Mouse (Mus musculus) spleen, embryonic (tissue): Measurements from ENCODE around the gene Uap1l1.

Experiments used
- CTCF ChIA-PET: fragments of 350-600 bp; sonication (Branson Sonifier 250); formaldehyde crosslinking; loops from one replicate; lab custom pipeline; 2022; lab: Charles Lee

Uap1l1 gene

DNA sequence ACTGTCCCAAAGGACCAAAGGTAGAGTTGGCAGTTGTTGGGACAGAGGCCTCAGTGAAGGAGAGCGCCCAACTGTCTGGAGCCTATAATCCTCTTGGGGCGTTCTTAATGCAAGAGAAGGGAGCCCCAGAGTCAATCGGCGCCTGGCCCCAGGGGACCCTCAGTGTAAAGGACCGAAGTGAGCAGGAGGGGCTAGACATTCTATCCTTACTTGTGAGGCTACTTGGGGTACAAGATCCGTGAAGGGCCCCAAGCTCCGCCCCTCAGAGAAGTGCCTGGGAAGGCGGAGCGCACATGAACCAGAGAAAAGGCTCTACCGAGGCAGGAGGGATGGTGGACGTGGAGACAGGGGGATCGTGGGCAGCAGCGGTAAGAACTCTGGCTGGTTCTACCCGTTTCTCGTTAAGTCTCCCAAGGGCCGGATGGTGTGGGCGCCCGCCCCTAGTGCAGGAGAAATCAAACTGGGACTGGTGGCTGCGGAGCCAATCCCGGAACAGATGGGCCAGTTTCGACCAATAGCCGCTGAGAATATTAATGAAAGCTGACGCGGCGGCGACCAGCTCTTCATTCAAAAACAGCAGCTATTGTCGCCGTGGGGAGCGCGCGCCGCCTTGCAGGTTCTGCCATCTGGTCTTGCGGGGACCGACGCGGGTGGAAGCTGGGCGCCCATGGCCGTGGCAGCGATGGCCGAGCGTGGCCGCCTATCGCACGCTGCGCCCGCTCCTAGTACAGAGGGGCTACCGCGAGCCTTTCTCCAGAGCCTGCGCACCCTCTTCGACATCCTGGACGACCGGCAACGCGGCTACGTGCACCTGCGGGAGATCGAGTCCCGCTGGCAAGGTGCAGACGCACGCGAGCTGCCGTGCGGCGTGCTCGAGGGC is 6.5 kb upstream of the Uap1l1 start, which contains the start of gene Sapcd2:
Gene Sapcd2, plus strand, starts transcription at position 558 of the 880 bp plus-strand sequence.
- CTCF ChIA-PET = interaction anchor here (0.6 to 0.7 kb wide), 2 partner anchors 10 to 185 kb away, joined by 3 to 6 read pairs; no protein-coding TSS in a partner anchor

GRCm38 (mm10) chr2:25369996-25370395 is 4.5 kb upstream of the Uap1l1 start:
- CTCF ChIA-PET = no interaction called here

GRCm38 (mm10) chr2:25364761-25365090 is 756 bp downstream of the Uap1l1 start:
- CTCF ChIA-PET = interaction anchor here (0.6 kb wide), 1 partner anchor 132 kb away, joined by 3 read pairs; no protein-coding TSS in a partner anchor

GRCm38 (mm10) chr2:25364313-25364712 is 1.2 kb downstream of the Uap1l1 start:
- CTCF ChIA-PET = no interaction called here

GRCm38 (mm10) chr2:25363478-25364178 is 1.9 kb downstream of the Uap1l1 start:
- CTCF ChIA-PET = no interaction called here

DNA sequence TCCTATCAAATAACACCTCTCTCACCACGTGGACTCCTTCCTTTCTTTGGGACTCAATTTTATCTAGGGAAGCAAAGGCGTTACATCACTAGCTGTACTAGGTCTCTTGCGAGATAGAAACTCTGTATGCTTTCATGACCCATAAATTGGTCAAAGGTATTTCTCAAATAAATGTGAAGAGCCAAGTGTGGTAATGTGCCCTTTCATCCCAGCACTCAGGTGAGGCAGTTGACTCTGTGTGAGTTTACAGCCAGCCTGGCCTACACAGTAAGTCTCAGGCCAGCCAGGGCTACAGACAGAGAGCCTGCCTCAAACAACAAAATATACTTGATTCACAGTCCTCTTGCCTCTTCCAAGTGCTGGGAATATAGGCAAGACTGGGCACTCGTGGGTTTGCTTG is 5.6 kb downstream of the Uap1l1 start:
- CTCF ChIA-PET = no interaction called here

- CTCF ChIA-PET = no interaction called here
Measured at GRCm38 (mm10) chr2:25356208-25357079, 9.0 kb downstream of the Uap1l1 start, which contains the start of gene Dpp7. TSS of gene Dpp7 (minus strand) at chr2:25356359.

DNA sequence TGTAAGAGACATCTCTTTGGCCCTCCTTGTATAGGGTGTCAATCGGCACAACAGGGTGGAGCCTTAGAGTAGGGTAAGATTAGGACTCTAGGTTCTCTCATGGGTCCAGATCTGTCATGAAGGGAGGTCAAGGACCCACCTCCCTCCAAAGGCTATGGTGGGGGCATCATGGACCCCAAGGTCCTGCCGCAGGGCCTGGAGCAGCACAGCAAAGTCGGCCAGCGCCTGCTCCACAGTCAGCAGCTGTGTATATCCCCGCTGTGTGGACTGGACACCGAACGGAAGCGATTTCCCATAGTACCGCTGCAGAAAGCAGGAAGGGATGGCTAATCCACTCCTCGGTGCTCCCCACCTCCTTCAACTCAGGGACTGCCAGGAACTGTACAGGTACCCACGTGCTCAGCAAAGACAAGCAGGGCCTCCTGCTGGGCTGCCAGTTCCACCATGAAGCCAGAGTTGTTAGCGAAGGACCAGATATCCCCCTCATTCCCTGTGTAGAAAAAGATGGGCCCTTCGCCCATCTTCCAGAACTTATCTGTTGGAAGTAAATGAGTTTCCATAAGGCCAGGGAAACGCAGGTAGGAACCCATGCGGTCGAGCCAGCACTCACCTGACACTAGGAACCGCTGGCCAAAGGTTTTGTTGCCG is 9.9 kb downstream of the Uap1l1 start:
- CTCF ChIA-PET = no interaction called here

DNA sequence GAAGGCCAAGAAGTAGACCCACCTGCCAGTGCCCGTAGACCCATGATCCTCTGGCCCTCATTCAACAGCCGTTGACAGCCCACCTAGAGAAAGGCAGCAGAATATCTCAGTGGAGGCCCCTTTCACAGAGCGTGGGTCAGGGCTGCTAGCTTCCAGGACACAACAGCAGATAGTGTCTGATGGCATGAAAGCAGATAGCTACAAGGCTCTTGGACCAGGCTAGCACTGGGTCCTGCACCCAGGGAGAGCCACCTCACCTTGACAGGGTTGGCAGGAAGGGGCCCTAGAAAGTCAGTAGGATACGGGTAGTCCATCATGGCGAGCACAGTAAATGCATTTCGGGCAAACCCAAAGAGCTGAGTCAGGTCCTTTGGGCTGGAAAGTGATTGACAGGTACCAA is 11.3 kb downstream of the Uap1l1 start:
- CTCF ChIA-PET = no interaction called here

DNA sequence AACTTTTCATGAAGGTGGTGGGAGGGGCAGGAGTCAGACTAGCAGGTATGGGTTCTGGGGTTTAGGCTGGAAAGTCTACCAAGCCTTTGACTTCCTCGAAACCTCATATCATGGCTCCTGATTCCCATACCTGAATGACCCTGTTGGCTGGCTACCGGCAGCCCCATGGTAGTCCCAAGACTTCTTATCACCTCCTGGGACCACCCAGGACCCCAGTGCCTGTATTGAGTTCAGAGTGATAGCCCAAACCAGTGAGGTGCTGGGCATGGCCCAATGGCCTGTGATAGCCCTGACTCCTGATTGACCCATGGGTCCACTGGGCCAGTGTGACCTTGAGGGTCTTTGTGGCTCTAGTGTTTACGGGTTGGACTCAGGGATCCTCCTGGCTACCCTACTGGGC is 14.8 kb downstream of the Uap1l1 start:
- CTCF ChIA-PET = no interaction called here

- CTCF ChIA-PET = no interaction called here
Measured at GRCm38 (mm10) chr2:25349499-25349898, 16.0 kb downstream of the Uap1l1 start.

GRCm38 (mm10) chr2:25348162-25348561 is 17.3 kb downstream of the Uap1l1 start:
- CTCF ChIA-PET = interaction anchor here (1.0 kb wide), 1 partner anchor 12 kb away, joined by 5 read pairs; no protein-coding TSS in a partner anchor

DNA sequence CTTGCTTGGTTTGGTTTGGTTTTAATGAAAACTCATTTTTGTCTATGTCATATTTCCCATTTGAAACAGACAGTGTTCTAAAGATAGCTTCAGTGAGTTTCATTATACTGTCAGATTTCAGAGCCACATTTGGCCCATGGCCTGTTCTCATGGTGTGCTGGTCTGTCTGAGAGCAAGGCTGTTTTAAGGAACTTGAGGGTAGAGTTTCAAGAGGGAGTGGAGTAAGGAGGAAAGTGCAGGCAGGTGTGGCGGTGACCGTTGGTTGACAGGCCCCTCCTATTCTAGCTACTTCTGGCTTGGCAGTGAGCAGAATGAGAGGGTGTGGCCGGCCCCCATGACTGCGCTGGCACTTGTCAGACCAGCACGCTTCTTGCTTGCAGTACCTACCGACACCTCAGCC is 27.2 kb downstream of the Uap1l1 start:
- CTCF ChIA-PET = interaction anchor here (0.5 kb wide), 1 partner anchor 9 kb away, joined by 3 read pairs; no protein-coding TSS in a partner anchor

- CTCF ChIA-PET = no interaction called here
Measured at GRCm38 (mm10) chr2:25333569-25333968, 31.9 kb downstream of the Uap1l1 start.

DNA sequence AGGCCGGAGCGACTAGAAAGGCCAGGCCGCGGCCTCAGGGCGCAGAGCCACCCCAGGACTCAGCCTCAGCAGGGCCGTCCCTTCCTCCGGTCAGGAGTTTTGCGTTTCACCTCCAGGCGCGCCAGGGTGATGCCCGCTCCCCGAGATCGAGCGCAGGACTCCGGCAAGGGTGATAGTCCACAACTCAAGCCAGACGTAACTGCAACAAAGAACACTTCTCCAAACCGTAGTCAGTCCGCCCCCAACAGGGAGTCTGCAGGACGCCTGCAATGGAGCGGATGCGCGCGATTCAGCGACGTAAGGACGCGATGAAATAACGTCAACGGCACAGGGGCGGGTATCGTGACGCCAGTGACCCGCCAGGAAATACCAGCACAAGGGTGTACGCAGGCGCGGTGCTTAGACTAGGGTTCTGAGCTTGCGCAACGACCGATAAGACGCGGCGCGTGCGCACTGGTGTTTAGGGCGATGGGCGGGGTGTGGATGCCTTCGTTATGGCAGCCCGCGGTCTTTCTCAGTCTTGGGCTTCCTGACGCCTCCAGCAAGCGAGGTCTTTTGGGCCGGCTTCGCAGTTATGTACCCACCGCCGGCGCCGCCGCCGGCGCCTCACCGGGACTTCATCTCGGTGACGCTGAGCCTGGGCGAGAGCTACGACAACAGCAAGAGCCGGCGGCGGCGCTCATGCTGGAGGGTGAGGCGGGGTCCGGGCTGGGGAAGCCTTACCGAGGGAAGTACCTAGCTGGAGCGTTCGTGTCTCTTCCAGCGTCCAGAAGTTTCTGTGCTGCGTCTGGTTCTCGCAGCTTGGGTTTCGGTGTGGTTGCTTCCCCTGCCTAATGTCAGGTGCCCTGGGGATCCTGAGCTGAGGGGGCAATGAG is 33.0 kb downstream of the Uap1l1 start, which contains the start of gene Man1b1:
Gene Man1b1, plus strand, starts transcription at position 53 of the 875 bp plus-strand sequence.
- CTCF ChIA-PET = no interaction called here

GRCm38 (mm10) chr2:25331470-25331869 is 34.0 kb downstream of the Uap1l1 start:
- CTCF ChIA-PET = no interaction called here

DNA sequence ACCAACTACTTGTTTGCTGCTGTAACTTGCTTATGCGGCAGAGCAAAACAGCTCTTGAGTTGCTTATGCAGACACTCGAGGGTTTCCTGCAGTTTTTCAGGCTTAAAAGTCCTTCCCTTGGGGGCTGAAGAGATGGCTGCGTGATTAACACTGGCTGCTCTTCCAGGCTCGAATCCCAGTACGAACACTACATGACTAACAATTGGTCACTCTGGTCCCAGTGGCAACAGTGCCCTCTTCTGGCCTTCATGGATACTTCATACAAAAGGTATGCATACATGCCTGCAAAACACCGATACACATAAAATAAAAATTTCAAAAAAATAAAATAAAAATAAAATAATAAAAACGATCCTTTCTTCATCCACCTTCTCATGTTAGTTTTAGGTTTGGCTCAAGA is 37.0 kb downstream of the Uap1l1 start:
- CTCF ChIA-PET = no interaction called here

- CTCF ChIA-PET = interaction anchor here (0.7 kb wide), 1 partner anchor 11 kb away, joined by 7 read pairs; no protein-coding TSS in a partner anchor
Measured at GRCm38 (mm10) chr2:25326036-25326435, 39.4 kb downstream of the Uap1l1 start.

DNA sequence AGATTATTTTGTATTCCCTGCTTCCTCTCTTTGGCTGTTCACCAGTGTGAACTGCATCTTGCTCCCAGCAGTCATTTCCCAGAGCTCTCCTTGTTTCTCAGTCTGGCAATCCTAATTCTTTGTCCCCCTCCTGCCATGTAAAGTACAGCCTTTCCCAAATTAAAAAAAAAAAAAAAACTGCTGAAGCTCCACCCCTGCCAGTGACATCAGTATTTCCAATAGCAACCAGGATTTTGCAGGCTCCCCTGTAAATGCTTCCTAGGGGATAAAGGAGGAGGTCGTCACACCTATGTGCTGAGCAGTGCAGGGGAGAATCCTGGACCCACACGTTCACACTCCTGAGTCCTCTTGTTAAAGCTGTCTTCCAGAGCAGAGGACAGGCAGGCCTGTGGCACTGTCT is 45.4 kb downstream of the Uap1l1 start:
- CTCF ChIA-PET = no interaction called here
